Mouse (Mus musculus) limb, embryonic 10.5 days (tissue): ENCODE measurements at regions not wholly inside any gene's neighbourhood (a gene's known extent, or its start where the extent isn't known, plus 50 kb on each side); places are given as distances from the start of the nearest gene placed in this dataset.

Experiments used
- DNase-seq: peaks from one replicate; pipeline ENCODE4 v3.0.0-alpha.2; 2017; ENCODE audit warnings: low spot score
- H3K27ac ChIP-seq: fragments of 300-500 bp; sonication (generic); 2 replicates; pipeline ENCODE4 v1.5.1; 2016; ENCODE audit warnings: mild to moderate bottlenecking
- H3K27me3 ChIP-seq: fragments of 300-500 bp; sonication (generic); 2 replicates; pipeline ENCODE4 v1.6.1; 2016; ENCODE audit warnings: low read depth, mild to moderate bottlenecking; ENCODE audit not compliant: poor library complexity, severe bottlenecking
- H3K36me3 ChIP-seq: fragments of 300-500 bp; sonication (generic); 2 replicates; pipeline ENCODE4 v1.6.1; 2016; ENCODE audit warnings: mild to moderate bottlenecking, moderate library complexity
- H3K4me1 ChIP-seq: fragments of 300-500 bp; sonication (generic); 2 replicates; pipeline ENCODE4 v1.6.1; 2016
- H3K4me3 ChIP-seq: fragments of 300-500 bp; sonication (generic); 2 replicates; pipeline ENCODE4 v1.5.1; 2016; ENCODE audit warnings: mild to moderate bottlenecking, moderate library complexity
- H3K9me3 ChIP-seq: fragments of 300-500 bp; sonication (generic); replicated peaks from 2 replicates; pipeline ENCODE4 v1.6.1; 2016; ENCODE audit warnings: mild to moderate bottlenecking
- WGBS: fragments of 180-500 bp; shearing (Covaris S2); methylation state at CpG from one replicate; pipeline ENCODE4 v1.1.7; 2016; 5-methylcytosine and 5-hydroxymethylcytosine counted together

DNA sequence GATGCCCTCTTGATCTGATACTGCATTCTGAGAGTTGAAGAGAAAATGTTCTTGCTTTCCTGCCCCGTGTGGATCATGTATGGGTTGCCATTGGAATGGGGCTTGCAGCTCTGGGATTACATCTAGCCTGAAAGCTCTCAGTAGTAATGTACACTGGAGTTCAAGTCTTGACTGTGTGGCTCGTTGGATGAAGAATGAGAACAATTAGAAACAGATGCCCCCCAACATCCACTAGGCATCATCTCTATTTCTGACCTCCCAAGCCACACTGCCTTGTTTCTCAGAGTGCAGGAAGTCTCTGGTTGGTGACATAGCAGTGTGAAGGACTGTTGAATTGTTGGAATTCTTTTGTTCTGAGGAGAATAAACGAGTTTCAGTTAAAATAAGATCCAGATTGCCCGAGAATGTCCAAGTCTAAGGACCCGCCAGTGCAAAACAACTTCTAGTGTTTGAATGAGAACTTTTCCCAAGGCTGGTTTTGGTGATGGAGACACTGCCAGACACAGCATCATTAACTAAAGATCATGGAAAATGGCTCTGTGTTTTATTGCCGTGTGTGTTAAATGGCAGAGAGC, 272.4 kb downstream of the 1500009L16Rik start:
- no peak overlapping the region for H3K4me3 ChIP-seq
- no peaks in the 10 kb centered on the region for H3K9me3 ChIP-seq
- H3K4me1 ChIP-seq = peaks cover 55% of the 10 kb centered on the region
- WGBS = 40% methylated on average over 6 of the region's 6 CpGs
- H3K27me3 ChIP-seq = peaks cover 6% of the 10 kb centered on the region; the same call in 1 of the 2 replicates
- H3K27ac ChIP-seq = peak overlapping the region; percentile 71
- H3K36me3 ChIP-seq = no peaks in the 10 kb centered on the region
- DNase-seq = no peak

DNA sequence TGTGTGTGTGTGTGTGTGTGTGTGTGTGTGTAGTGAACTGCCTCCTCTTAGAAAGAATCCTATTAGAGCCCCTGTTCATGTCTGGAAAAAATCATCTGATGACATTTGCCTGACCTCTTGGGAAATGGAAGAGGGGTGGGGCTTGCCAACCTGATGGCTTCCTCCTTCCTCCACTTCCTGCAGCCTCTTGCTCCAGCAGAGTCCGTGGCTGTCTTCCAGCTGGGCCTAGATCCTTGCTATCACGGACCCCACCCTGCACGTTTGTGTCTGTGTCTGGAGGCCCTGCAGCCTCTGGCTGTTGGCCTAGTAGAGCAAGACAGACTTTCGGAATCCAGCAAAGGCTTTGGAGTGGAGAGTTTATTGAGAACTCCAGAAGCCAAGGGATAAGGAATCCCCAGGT, 273.2 kb downstream of the 1500009L16Rik start:
- Histone ChIP-seq H3K9me3 (no peaks in the 10 kb centered on the region), H3K4me3 (no peak overlapping the region), H3K36me3 (no peaks in the 10 kb centered on the region), H3K27ac (peak overlapping the region; percentile 71), H3K4me1 (peaks cover 61% of the 10 kb centered on the region), H3K27me3 (peaks cover 11% of the 10 kb centered on the region; the same call in 1 of the 2 replicates)
- WGBS = 62% methylated on average over 4 of the region's 4 CpGs
- no peak for DNase-seq

DNA sequence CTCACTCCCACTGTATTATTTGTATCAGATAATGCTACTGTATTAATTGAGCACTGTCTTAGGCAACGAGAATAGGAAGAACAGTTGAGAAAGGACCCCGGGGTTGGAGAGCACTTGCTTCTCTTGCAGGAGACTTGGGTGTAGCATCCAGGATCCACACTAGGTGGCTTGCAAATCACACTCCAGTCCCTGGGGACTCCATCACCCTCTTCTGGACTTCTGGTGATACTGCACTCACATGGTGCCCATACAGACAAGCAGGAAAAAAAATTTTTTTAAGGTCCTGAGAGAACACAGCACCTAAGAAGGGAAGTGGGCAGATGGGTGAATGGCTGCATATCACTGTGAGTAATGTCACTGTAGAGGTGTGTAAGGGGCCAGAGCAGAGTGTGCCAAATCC, 273.8 kb downstream of the 1500009L16Rik start:
- peak overlapping the region; percentile 53; the same call in 1 of the 2 replicates for H3K27ac ChIP-seq
- peaks cover 57% of the 10 kb centered on the region for H3K4me1 ChIP-seq
- no peak for DNase-seq
- peaks cover 17% of the 10 kb centered on the region; the same call in 1 of the 2 replicates for H3K27me3 ChIP-seq
- no peak overlapping the region for H3K4me3 ChIP-seq
- H3K36me3 ChIP-seq = no peaks in the 10 kb centered on the region
- 95% methylated on average over 2 of the region's 2 CpGs for WGBS
- H3K9me3 ChIP-seq = no peaks in the 10 kb centered on the region

DNA sequence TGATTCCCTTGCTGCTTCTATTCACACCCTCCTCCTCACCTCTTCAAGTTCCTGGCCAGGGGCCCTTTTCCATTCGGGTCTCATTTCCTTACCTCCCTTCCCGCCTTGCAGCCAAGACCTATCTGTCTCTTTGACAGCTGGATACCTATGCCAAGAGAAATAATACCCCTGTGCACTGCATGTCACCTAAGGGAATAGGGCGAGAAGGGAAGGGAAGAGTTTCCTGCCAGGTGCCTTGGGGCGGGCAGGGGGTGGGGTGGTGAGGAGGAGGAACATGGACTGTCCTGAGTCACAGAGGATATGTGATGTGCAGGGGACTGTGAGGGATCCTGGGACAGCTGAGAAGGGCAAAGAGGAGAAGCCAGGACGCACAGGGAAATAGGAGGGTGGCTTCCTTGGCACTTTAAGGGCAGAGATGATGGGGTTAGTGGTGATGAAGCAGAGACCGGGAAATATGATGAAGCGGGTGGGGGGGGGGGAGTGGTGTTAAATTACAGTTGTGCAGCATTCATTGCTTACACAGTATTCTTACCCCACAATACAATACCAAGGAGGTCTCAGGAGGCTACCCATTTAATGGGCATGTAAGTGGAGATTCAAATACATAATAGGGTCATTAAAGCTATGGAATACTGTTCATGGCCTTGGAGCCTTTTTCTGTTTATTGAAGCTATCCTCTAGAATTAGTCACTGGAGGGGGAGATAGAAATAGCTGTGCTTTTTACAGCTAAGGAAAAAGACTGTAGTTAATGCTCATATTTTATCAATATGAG, 278.0 kb downstream of the 1500009L16Rik start:
- Histone ChIP-seq H3K4me1 (peaks cover 22% of the 10 kb centered on the region), H3K27ac (no peak overlapping the region), H3K36me3 (no peaks in the 10 kb centered on the region), H3K4me3 (no peak overlapping the region), H3K9me3 (no peaks in the 10 kb centered on the region), H3K27me3 (peaks cover 36% of the 10 kb centered on the region)
- 69% methylated on average over 7 of the region's 7 CpGs for WGBS
- DNase-seq = no peak

DNA sequence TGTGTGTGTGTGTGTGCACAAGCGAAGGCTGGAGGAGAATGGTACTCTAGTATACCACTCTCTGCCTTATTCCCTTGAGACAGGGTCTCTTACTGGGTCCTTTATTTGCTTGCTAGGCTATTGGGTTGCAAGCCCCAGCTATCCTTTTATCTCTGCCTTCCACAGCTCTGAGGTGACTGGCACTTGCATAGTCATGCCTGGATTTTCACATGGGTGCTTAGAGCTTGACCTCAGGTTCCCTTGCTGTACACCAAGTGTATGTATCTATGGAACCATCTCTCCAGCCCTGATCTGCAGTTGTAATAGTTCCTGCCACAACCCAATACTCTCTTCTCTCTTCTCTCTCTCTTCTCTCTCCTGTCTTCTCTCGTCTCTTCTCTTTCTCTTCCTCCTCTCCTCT, 280.1 kb downstream of the 1500009L16Rik start:
- H3K4me3 ChIP-seq = no peak overlapping the region
- H3K36me3 ChIP-seq = no peaks in the 10 kb centered on the region
- H3K27me3 ChIP-seq = peaks cover 39% of the 10 kb centered on the region
- DNase-seq = no peak
- peaks cover 12% of the 10 kb centered on the region for H3K4me1 ChIP-seq
- 80% methylated on average over 2 of the region's 2 CpGs for WGBS
- no peaks in the 10 kb centered on the region for H3K9me3 ChIP-seq
- no peak overlapping the region for H3K27ac ChIP-seq

DNA sequence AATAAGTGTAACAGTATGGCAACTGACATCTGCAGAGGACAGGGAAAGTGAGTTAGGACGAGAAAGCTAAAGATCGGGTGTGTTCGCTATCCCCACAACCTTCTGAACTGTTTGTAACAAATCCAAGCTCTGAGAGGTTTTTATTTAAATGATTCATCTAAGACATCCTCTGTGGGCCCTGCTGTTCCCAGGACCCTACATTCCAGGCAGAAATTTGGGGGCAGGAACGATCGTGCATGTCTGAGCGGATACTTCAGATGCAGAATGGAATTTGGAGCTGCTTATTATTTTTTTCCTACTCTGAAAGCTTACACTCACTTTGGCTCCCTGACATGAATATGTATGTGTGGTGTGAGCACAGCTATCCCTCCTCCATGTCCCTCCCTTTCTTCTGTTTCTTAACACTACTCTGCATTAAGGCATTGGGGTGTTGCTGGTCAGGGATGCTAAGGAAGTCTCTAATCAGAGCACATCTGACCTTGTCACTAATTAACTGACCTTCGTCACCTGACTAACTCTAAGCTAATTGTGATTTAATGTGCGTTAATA, 281.0 kb downstream of the 1500009L16Rik start:
- H3K4me1 ChIP-seq = peaks cover 12% of the 10 kb centered on the region
- H3K36me3 ChIP-seq = no peaks in the 10 kb centered on the region
- 87% methylated on average over 8 of the region's 8 CpGs for WGBS
- no peaks in the 10 kb centered on the region for H3K9me3 ChIP-seq
- H3K4me3 ChIP-seq = no peak overlapping the region
- H3K27ac ChIP-seq = no peak overlapping the region
- peaks cover 41% of the 10 kb centered on the region for H3K27me3 ChIP-seq
- DNase-seq = no peak

DNA sequence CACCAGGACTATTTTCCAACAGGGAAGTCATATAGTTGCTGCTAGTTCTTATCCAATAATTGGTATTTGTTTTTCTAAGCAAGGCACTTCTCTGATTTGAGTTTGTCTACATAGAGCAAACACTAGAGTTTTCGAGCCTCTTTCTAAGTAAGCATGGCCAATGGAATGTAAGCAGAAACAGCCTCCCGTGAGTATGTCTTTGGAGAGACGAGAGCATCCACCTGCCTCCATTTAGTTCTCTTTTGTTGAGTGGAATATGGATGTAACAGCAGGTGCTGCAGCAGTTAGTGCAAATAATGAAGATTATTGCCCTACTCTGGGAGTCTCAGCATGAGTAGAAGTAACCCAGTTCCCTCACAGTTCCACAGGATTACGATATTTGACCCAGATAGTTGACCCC, 286.3 kb downstream of the 1500009L16Rik start:
- Histone ChIP-seq H3K27ac (no peak overlapping the region), H3K9me3 (no peaks in the 10 kb centered on the region), H3K4me1 (peaks cover 2% of the 10 kb centered on the region; the same call in 1 of the 2 replicates), H3K36me3 (no peaks in the 10 kb centered on the region), H3K4me3 (no peak overlapping the region), H3K27me3 (peaks cover 12% of the 10 kb centered on the region; the same call in 1 of the 2 replicates)
- DNase-seq = no peak
- 87% methylated on average over 4 of the region's 4 CpGs for WGBS

DNA sequence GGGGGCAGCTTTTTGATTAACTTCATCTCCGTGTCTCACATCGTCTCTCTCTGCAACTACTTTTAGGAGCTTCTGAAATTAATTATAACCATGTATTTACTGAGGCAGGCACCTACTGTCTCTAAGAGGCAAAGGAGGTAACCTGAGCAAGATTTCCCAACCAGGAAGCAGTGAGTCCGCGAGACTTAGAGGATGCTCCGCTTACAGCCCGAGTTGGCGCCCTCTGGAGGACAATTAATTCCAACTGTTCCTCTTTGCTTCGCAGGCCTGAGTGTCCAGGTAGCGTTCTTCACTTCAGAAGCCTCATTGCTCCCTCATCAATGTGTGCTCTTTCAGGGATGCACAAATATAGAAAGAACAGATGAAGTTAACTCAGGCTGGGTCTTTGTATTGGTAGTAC, 296.7 kb downstream of the 1500009L16Rik start:
- Histone ChIP-seq H3K4me3 (no peak overlapping the region), H3K27me3 (no peaks in the 10 kb centered on the region), H3K9me3 (no peaks in the 10 kb centered on the region), H3K27ac (no peak overlapping the region), H3K36me3 (no peaks in the 10 kb centered on the region), H3K4me1 (peaks cover 27% of the 10 kb centered on the region)
- DNase-seq = peak; percentile 59
- WGBS = 13% methylated on average over 9 of the region's 9 CpGs

DNA sequence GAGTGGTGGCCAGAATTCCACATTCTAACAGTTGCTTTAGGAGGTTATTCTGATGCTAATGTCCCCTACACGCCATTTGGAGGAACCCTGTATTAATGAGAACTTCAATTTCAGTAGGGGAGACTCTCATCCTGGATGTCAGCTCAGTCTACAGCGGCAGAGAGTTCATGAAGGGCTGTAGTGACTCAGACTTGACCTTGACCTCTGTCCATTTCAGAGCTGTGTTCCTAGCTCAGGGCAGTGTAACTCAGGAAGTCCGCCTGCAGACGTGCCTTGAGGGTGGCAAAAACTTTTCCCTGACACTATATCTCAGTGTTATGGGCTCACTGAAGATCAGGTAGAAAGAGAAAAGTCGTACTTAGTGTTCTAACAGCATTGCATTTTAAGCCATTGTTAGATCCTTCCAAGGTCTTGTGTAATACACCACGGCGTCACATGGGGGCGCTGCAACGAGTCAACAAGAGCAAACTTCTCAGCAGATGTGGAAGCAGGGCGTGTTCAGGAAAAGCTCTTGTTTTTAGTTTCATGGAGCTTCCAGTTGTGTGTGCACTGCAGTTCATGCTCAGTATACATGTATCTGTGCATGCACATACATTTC, 297.5 kb downstream of the 1500009L16Rik start:
- Histone ChIP-seq H3K4me3 (no peak overlapping the region), H3K4me1 (peaks cover 27% of the 10 kb centered on the region), H3K36me3 (no peaks in the 10 kb centered on the region), H3K27ac (no peak overlapping the region), H3K9me3 (no peaks in the 10 kb centered on the region), H3K27me3 (no peaks in the 10 kb centered on the region)
- 46% methylated on average over 10 of the region's 10 CpGs for WGBS
- peak; percentile 65 for DNase-seq

DNA sequence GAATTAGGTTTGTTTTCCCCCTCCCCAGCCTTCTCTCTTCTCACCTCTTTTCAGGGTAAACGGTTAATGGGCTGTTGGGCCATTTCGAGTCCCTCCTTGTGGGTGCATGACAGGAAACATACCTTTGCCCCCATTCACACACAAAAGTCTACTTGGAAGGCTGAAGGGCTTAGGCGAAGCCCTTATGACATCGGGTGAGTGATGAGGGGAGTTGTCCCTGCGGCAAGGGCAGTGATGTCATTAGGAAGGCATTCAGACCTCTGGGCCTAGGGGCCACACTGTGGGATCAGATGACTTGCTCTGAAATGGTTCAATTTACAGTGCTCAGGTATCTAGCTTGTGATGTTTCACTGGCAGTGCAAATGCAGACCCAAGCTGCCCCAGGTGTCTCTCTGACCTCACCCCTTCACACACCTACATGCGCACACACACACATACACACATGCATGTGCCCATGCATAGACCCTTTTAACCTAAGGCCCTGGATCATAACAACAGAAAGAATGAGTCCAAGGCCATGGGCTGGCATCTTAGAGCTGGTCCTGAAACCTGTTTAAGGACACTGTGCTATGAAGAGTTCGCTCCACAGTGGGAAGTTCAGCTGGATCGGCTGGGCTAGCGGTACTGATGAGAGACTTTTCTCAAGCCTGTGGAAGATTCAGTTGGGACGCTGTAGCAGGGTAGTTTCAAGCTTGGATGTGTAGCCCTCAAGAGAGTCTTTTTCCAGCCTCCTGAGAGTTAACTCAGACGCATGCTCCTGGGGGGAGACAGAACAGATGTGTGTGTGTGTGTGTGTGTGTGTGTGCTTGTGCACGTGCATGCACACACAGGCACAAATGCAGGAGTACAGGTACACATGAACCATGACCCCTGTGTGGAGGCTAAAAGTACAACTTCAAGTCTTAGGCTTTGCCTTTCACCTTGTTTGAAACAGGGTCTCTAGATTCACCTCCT, 298.8 kb downstream of the 1500009L16Rik start:
- no peaks in the 10 kb centered on the region for H3K9me3 ChIP-seq
- WGBS = 68% methylated on average over 12 of the region's 12 CpGs
- H3K4me1 ChIP-seq = peaks cover 27% of the 10 kb centered on the region
- DNase-seq = no peak
- no peak overlapping the region for H3K4me3 ChIP-seq
- no peak overlapping the region; the same call in 1 of the 2 replicates for H3K27ac ChIP-seq
- H3K36me3 ChIP-seq = no peaks in the 10 kb centered on the region
- no peaks in the 10 kb centered on the region for H3K27me3 ChIP-seq

DNA sequence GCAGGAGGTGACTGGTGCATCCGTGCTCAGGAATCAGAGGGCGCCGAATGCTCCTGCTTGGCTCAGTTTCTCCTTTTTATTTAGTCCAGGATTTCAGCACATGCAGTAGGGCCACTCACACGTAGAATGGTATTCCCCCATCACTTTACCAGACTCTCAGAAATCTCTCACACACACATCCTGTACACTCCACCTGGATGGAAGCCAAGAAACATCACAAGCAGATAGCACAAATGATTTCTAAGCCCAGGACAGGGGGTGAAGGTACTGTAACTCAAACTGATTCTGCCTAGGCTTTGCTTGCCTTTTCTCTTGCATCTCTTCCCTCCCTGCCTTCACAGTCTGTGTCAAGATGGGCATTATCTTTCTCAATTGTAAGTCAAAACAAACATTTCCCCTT, 301.6 kb downstream of the 1500009L16Rik start:
- no peaks in the 10 kb centered on the region for H3K9me3 ChIP-seq
- no peak for DNase-seq
- 90% methylated on average over 4 of the region's 4 CpGs for WGBS
- H3K27ac ChIP-seq = no peak overlapping the region
- no peak overlapping the region for H3K4me3 ChIP-seq
- peaks cover 26% of the 10 kb centered on the region for H3K4me1 ChIP-seq
- no peaks in the 10 kb centered on the region for H3K27me3 ChIP-seq
- no peaks in the 10 kb centered on the region for H3K36me3 ChIP-seq

DNA sequence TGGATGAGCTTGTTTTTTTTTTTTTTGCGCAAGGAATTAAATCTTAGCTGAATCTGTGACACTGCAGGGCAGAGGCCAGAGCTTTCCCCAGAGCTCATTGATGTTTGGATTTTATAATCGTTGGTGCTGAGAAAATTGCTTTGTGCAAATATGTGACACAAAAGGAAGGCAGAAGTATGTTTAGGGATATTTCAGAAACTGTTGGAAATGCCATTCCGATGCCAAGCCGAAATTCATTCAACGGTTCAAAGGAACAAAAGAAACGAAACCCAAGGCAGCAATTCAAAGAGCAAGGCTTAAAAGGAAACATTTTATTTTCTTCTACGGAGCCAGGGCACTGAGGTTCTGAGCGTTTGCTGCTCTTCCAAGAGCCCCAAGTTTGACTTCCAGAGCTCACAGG, 302.2 kb downstream of the 1500009L16Rik start:
- Histone ChIP-seq H3K27me3 (no peaks in the 10 kb centered on the region), H3K4me1 (peaks cover 20% of the 10 kb centered on the region), H3K9me3 (no peaks in the 10 kb centered on the region), H3K4me3 (no peak overlapping the region), H3K27ac (no peak overlapping the region), H3K36me3 (no peaks in the 10 kb centered on the region)
- 86% methylated on average over 8 of the region's 8 CpGs for WGBS
- DNase-seq = no peak
